Mouse (Mus musculus): ENCODE measurements around the gene Nfu1.

Gene Nfu1

GRCm38 (mm10) chr6:87070641-87071040 lies 61.6 kb downstream of the Nfu1 start:
- no peak for DNase-seq (ENCODE audit: low read depth, low spot score)

GRCm38 (mm10) chr6:87072759-87073158 lies 63.7 kb downstream of the Nfu1 start:
- DNase-seq (ENCODE audit: low read depth, low spot score) = no peak

- no peak for DNase-seq (ENCODE audit: low read depth, low spot score)
Measured at GRCm38 (mm10) chr6:87075092-87075685, 66.2 kb downstream of the Nfu1 start.
